Mouse (Mus musculus) gastrocnemius, postnatal 36 days (tissue): ENCODE measurements around the gene Lrrc1. TPM values are rescaled to one million over a fixed set of nuclear protein-coding genes. Genes with fewer than 3 reads are reported as not detected.

Experiments
- DNase-seq, 2 experiments: peaks; one replicate each; pipeline ENCODE4 v3.0.0; 2022
- intact Hi-C: fragments of 180-260 bp; cut with DNase I; formaldehyde crosslinking; loops from one replicate; pipeline ENCODE4 v1.15.1; 2025
- total RNA-seq, 2 experiments: library from RNA; stranded (reverse); gene quantifications; 2 replicates each; pipeline ENCODE4 v1.2.3; 2021

Gene Lrrc1
- total RNA-seq, 2 experiments from 2014 or later, result 0.39 to 0.94 TPM

- intact Hi-C loops, result no loop called here
- DNase-seq, result no peak
Observed at GRCm38 (mm10) chr9:77545068-77545421, 375 bp upstream of the Lrrc1 start.

- intact Hi-C loops, result no loop called here
Observed at GRCm38 (mm10) chr9:77543351-77544321, 1.0 kb downstream of the Lrrc1 start.

GRCm38 (mm10) chr9:77541556-77541955, 3.1 kb downstream of the Lrrc1 start:
- no peak for DNase-seq
- intact Hi-C loops, result no loop called here

More at GRCm38 (mm10) chr9:77543351-77544321, 1.0 kb downstream of the Lrrc1 start:
- peak in 1 of 2 experiments; percentile 13 for DNase-seq

GRCm38 (mm10) chr9:77539232-77539631, 5.4 kb downstream of the Lrrc1 start:
- intact Hi-C loops, result no loop called here
- DNase-seq, result no peak

GRCm38 (mm10) chr9:77537357-77537756, 7.3 kb downstream of the Lrrc1 start:
- DNase-seq, result no peak
- intact Hi-C loops, result no loop called here

- intact Hi-C loops, result no loop called here
- no peak for DNase-seq
Observed at GRCm38 (mm10) chr9:77536832-77537231, 7.8 kb downstream of the Lrrc1 start.

GRCm38 (mm10) chr9:77536286-77536685, 8.4 kb downstream of the Lrrc1 start:
- intact Hi-C loops, result no loop called here
- no peak for DNase-seq

GRCm38 (mm10) chr9:77535021-77535744, 9.5 kb downstream of the Lrrc1 start:
- intact Hi-C loops, result no loop called here

GRCm38 (mm10) chr9:77528379-77529041, 16.2 kb downstream of the Lrrc1 start:
- DNase-seq, result no peak
- intact Hi-C loops, result no loop called here

More at GRCm38 (mm10) chr9:77535021-77535744, 9.5 kb downstream of the Lrrc1 start:
- no peak for DNase-seq

GRCm38 (mm10) chr9:77527170-77527569, 17.5 kb downstream of the Lrrc1 start:
- intact Hi-C loops, result no loop called here

GRCm38 (mm10) chr9:77526715-77527114, 18.0 kb downstream of the Lrrc1 start:
- no peak for DNase-seq
- intact Hi-C loops, result no loop called here

More at GRCm38 (mm10) chr9:77527170-77527569, 17.5 kb downstream of the Lrrc1 start:
- no peak for DNase-seq

GRCm38 (mm10) chr9:77525595-77526295, 18.9 kb downstream of the Lrrc1 start:
- intact Hi-C loops, result no loop called here

GRCm38 (mm10) chr9:77523793-77524192, 20.9 kb downstream of the Lrrc1 start:
- intact Hi-C loops, result no loop called here
- DNase-seq, result no peak

More at GRCm38 (mm10) chr9:77525595-77526295, 18.9 kb downstream of the Lrrc1 start:
- DNase-seq, result no peak

- intact Hi-C loops, result no loop called here
- DNase-seq, result no peak
Observed at GRCm38 (mm10) chr9:77522476-77522875, 22.2 kb downstream of the Lrrc1 start.

GRCm38 (mm10) chr9:77519198-77519597, 25.5 kb downstream of the Lrrc1 start:
- no peak for DNase-seq
- intact Hi-C loops, result no loop called here

GRCm38 (mm10) chr9:77516782-77517364, 27.8 kb downstream of the Lrrc1 start:
- intact Hi-C loops, result no loop called here
- DNase-seq, result no peak

- intact Hi-C loops, result no loop called here
- no peak for DNase-seq
Observed at GRCm38 (mm10) chr9:77513892-77514291, 30.8 kb downstream of the Lrrc1 start.

- intact Hi-C loops, result no loop called here
- DNase-seq, result no peak
Observed at GRCm38 (mm10) chr9:77512220-77512619, 32.5 kb downstream of the Lrrc1 start.

GRCm38 (mm10) chr9:77510574-77510973, 34.1 kb downstream of the Lrrc1 start:
- intact Hi-C loops, result no loop called here
- DNase-seq, result no peak
